Mouse (Mus musculus) liver, adult 2 months (tissue): ENCODE measurements around the gene Olfr1371. TPM values are rescaled to one million over a fixed set of nuclear protein-coding genes. Genes with fewer than 3 reads are reported as not detected.
A peak's percentile ranks its signal among the peaks of the same experiment; 100 is the strongest.
"Not testable (repeated sequence)": the region's sequence is repeated elsewhere in the genome, so short reads cannot be mapped to it uniquely, and the experiment has no call there.

Source experiments
- DNase-seq: peaks from one replicate; pipeline ENCODE4 v3.0.0-alpha.2; 2011; ENCODE audit warnings: low read depth, low spot score; ENCODE audit errors: extremely low read depth
- H3K27ac ChIP-seq: fragments of 200-500 bp; replicated peaks from 2 replicates; pipeline ENCODE4 v1.5.1; 2012; ENCODE audit warnings: low read depth, mild to moderate bottlenecking, control low read depth, inconsistent platforms, low read length; ENCODE audit not compliant: insufficient read depth
- H3K27me3 ChIP-seq: fragments of 200-500 bp; 2 replicates; pipeline ENCODE4 v1.6.1; 2012; ENCODE audit warnings: mild to moderate bottlenecking, moderate library complexity, low read length, inconsistent platforms; ENCODE audit not compliant: control insufficient read depth, insufficient read depth
- H3K36me3 ChIP-seq: fragments of 200-500 bp; 2 replicates; pipeline ENCODE4 v1.6.1; 2012; ENCODE audit warnings: low read length, inconsistent platforms; ENCODE audit not compliant: control insufficient read depth, insufficient read depth
- H3K4me1 ChIP-seq: fragments of 200-500 bp; 2 replicates; pipeline ENCODE4 v1.6.1; 2011; ENCODE audit warnings: low read length; ENCODE audit not compliant: control insufficient read depth, insufficient read depth
- H3K4me3 ChIP-seq: fragments of 200-500 bp; 2 replicates; pipeline ENCODE4 v1.5.1; 2011; ENCODE audit warnings: low read depth, mild to moderate bottlenecking, control low read depth, low read length, moderate library complexity; ENCODE audit not compliant: insufficient read depth
- H3K79me2 ChIP-seq: fragments of 200-500 bp; 2 replicates; pipeline ENCODE4 v1.6.1; 2012; ENCODE audit warnings: inconsistent platforms, mild to moderate bottlenecking, low read length, moderate library complexity; ENCODE audit not compliant: control insufficient read depth, insufficient read depth
- H3K9ac ChIP-seq: fragments of 200-500 bp; 2 replicates; pipeline ENCODE4 v1.6.1; 2012; ENCODE audit warnings: low read depth, mild to moderate bottlenecking, control low read depth, inconsistent platforms, low read length
- CTCF ChIP-seq: fragments of 200-500 bp; IDR thresholded peaks from 2 replicates; pipeline ENCODE4 v1.5.1; 2011; ENCODE audit warnings: low read depth, low read length, control low read depth
- POLR2A ChIP-seq: fragments of 200-500 bp; IDR thresholded peaks from 2 replicates; pipeline ENCODE4 v1.6.1; 2011; ENCODE audit warnings: low read length, control low read depth; ENCODE audit not compliant: insufficient read depth; ENCODE audit errors: extremely low read depth
- WGBS: fragments of 180-500 bp; shearing (Covaris S2); methylation state at CpG from one replicate; pipeline ENCODE4 v1.1.7; 2018; 5-methylcytosine and 5-hydroxymethylcytosine counted together
- polyA plus RNA-seq: library from polyadenylated mRNA; depleted of rRNA; stranded (reverse); fragments of >200 nt; gene quantifications from 2 replicates; pipeline ENCODE4 v1.2.3, GENCODE M21; 2012; rRNA removed
- total RNA-seq: library from RNA; depleted of rRNA; stranded (reverse); fragments of >200 nt; gene quantifications from 2 replicates; pipeline ENCODE4 v1.2.3, GENCODE M21; 2014; rRNA removed

Gene Olfr1371
- total and polyA plus RNA-seq, 2 experiments, result 0.18 TPM; not detected in 1

- WGBS, result 11% methylated on average over 12 of the region's 12 CpGs
- no peaks in the 10 kb centered on the region for H3K79me2 ChIP-seq
- H3K4me1 ChIP-seq, result no peaks in the 10 kb centered on the region; the same call in 1 of the 2 replicates
- H3K27me3 ChIP-seq, result peaks cover 5% of the 10 kb centered on the region; the same call in 1 of the 2 replicates
- no peaks in the 10 kb centered on the region for H3K36me3 ChIP-seq
- peak overlapping the region; percentile 62 for H3K4me3 ChIP-seq
- TF ChIP-seq POLR2A (no peak), CTCF (no peak)
- H3K27ac ChIP-seq, result no peak overlapping the region
- H3K9ac ChIP-seq, result peak overlapping the region; percentile 40; the same call in 1 of the 2 replicates
- peak; percentile 5 for DNase-seq
These were observed 45.3 kb downstream of the Olfr1371 start for GRCm38 (mm10) chr11:52168461-52168860.

GRCm38 (mm10) chr11:52167901-52168302, 45.9 kb downstream of the Olfr1371 start:
- H3K36me3 ChIP-seq, H3K79me2 ChIP-seq, H3K27me3 ChIP-seq, H3K27ac ChIP-seq, DNase-seq, H3K4me1 ChIP-seq: not testable (repeated sequence)
- Histone ChIP-seq H3K9ac (peak overlapping the region; percentile 40; the same call in 1 of the 2 replicates), H3K4me3 (peak overlapping the region; percentile 62)
- WGBS, result 1% methylated on average over 37 of the region's 42 CpGs

- TF ChIP-seq POLR2A (no peak), CTCF (no peak)
- H3K4me3 ChIP-seq, result no peak overlapping the region
- H3K9ac ChIP-seq, result no peak overlapping the region
These were observed 46.7 kb downstream of the Olfr1371 start for GRCm38 (mm10) chr11:52167126-52167525.

GRCm38 (mm10) chr11:52163926-52164325, 49.9 kb downstream of the Olfr1371 start:
- Histone ChIP-seq H3K27me3 (peaks cover 2% of the 10 kb centered on the region; the same call in 1 of the 2 replicates), H3K4me1 (no peaks in the 10 kb centered on the region), H3K36me3 (no peaks in the 10 kb centered on the region), H3K4me3 (no peak overlapping the region), H3K27ac (no peak overlapping the region), H3K79me2 (no peaks in the 10 kb centered on the region), H3K9ac (no peak overlapping the region)
- DNase-seq, result peak; percentile 19
- WGBS, result 33% methylated on average over 10 of the region's 10 CpGs
- TF ChIP-seq CTCF (no peak), POLR2A (no peak)

More at GRCm38 (mm10) chr11:52167126-52167525, 46.7 kb downstream of the Olfr1371 start:
- Histone ChIP-seq H3K27ac (no peak overlapping the region), H3K79me2 (no peaks in the 10 kb centered on the region), H3K36me3 (no peaks in the 10 kb centered on the region), H3K4me1 (no peaks in the 10 kb centered on the region; the same call in 1 of the 2 replicates), H3K27me3 (peaks cover 5% of the 10 kb centered on the region; the same call in 1 of the 2 replicates)
- 3% methylated on average over 21 of the region's 21 CpGs for WGBS
- no peak for DNase-seq

Other genes starting within 250 kb of the Olfr1371 start
- 11.5 and 12.6 TPM in 2 replicates for gene Cdkn2aipnl, start 246.3 kb downstream of the Olfr1371 start, total RNA-seq
- 7.5 and 9.4 TPM in 2 replicates for gene Cdkn2aipnl, start 246.3 kb downstream of the Olfr1371 start, polyA plus RNA-seq
- 107 and 110 TPM in 2 replicates for gene Ube2b, start 213.2 kb downstream of the Olfr1371 start, total RNA-seq
- gene Ube2b, start 213.2 kb downstream of the Olfr1371 start, polyA plus RNA-seq, result 36.4 and 50.2 TPM in 2 replicates
- 0.20 and 1.7 TPM in 2 replicates for gene Cdkl3, start 209.8 kb downstream of the Olfr1371 start, total RNA-seq
- gene Cdkl3, start 209.8 kb downstream of the Olfr1371 start, polyA plus RNA-seq, result 0.05 and 0.11 TPM in 2 replicates
- gene Ppp2ca, start 115.3 kb downstream of the Olfr1371 start, total RNA-seq, result 35.2 and 37.3 TPM in 2 replicates
- 17.5 and 21.2 TPM in 2 replicates for gene Ppp2ca, start 115.3 kb downstream of the Olfr1371 start, polyA plus RNA-seq
- gene Olfr1373, start 68.5 kb downstream of the Olfr1371 start, total RNA-seq, result not detected in 2 replicates
- gene Olfr1373, start 68.5 kb downstream of the Olfr1371 start, polyA plus RNA-seq, result not detected in 2 replicates
- 257 and 318 TPM in 2 replicates for gene Skp1a, start 18.0 kb upstream of the Olfr1371 start, total RNA-seq
- 26.0 and 37.2 TPM in 2 replicates for gene Skp1a, start 18.0 kb upstream of the Olfr1371 start, polyA plus RNA-seq
- gene Tcf7, start 69.0 kb upstream of the Olfr1371 start, total RNA-seq, result 1.1 and 1.2 TPM in 2 replicates
- gene Tcf7, start 69.0 kb upstream of the Olfr1371 start, polyA plus RNA-seq, result 5.7 and 7.5 TPM in 2 replicates
- 213 and 220 TPM in 2 replicates for gene Vdac1, start 146.9 kb upstream of the Olfr1371 start, total RNA-seq
- 71.7 and 75.9 TPM in 2 replicates for gene Vdac1, start 146.9 kb upstream of the Olfr1371 start, polyA plus RNA-seq
- gene 9530068E07Rik, start 182.4 kb upstream of the Olfr1371 start, total RNA-seq, result 110 and 121 TPM in 2 replicates
- gene 9530068E07Rik, start 182.4 kb upstream of the Olfr1371 start, polyA plus RNA-seq, result 111 and 123 TPM in 2 replicates